Mouse (Mus musculus) lung, adult 2 months (tissue): ENCODE results near the gene Dcaf11.

Experiments used
- CTCF ChIP-seq: fragments of 200-500 bp; IDR thresholded peaks from 2 replicates; pipeline ENCODE4 v1.5.1; 2011; ENCODE audit warnings: mild to moderate bottlenecking, low read length, control low read depth; ENCODE audit not compliant: insufficient read depth
- POLR2A ChIP-seq: fragments of 200-500 bp; IDR thresholded peaks from 2 replicates; pipeline ENCODE4 v1.6.1; 2011; ENCODE audit warnings: low read depth, mild to moderate bottlenecking, control low read depth, low read length, borderline replicate concordance; ENCODE audit errors: extremely low read depth

DNA sequence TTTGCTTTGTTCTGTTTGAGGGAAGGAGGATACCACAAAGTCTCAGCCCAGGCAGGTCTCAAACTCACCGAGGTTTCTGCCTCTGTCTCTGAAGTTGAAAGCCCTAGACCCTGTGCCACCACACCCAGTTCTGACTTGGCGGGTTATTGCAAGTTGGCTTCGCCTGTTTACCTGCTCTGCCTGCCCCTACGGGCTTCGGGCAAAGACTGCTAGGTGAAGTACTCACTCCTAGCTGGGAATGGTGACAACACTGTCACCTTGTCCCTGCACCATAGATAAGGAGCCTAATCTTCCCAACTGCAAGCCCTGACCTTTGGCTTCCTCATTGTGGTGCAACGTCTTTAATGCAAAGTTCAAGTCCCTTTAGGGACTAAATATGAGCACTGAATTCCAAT is 25.8 kb downstream of the Dcaf11 start:
- TF ChIP-seq CTCF (no peak), POLR2A (no peak)
